Mouse (Mus musculus): ENCODE data around the gene Heatr6. TPM values are rescaled to one million over a fixed set of nuclear protein-coding genes. Genes with fewer than 3 reads are reported as not detected.

Gene Heatr6
- total RNA-seq, 2 experiments from 2014 or later = 6.5 to 8.1 TPM

GRCm38 (mm10) chr11:83746681-83747080, 6.8 kb upstream of the Heatr6 start, which contains the start of gene Wfdc21:
TSS of gene Wfdc21 (plus strand) at chr11:83746940.
- intact Hi-C loops (cut with DNase I) = no loop called here

GRCm38 (mm10) chr11:83747376-83748265, 5.9 kb upstream of the Heatr6 start:
- DNase-seq = no peak
- intact Hi-C loops (cut with DNase I) = no loop called here

More at GRCm38 (mm10) chr11:83746681-83747080, 6.8 kb upstream of the Heatr6 start, which contains the start of gene Wfdc21:
- DNase-seq = no peak

- intact Hi-C loops (cut with DNase I) = no loop called here
- no peak for DNase-seq
Measured at GRCm38 (mm10) chr11:83754227-83754626, 731 bp downstream of the Heatr6 start.

- DNase-seq = no peak
- intact Hi-C loops (cut with DNase I) = no loop called here
Measured at GRCm38 (mm10) chr11:83767306-83767705, 13.8 kb downstream of the Heatr6 start.

- DNase-seq = no peak
- intact Hi-C loops (cut with DNase I) = no loop called here
Measured at GRCm38 (mm10) chr11:83768976-83769375, 15.5 kb downstream of the Heatr6 start.

- no peak for DNase-seq
- intact Hi-C loops (cut with DNase I) = no loop called here
Measured at GRCm38 (mm10) chr11:83771014-83771413, 17.5 kb downstream of the Heatr6 start.

GRCm38 (mm10) chr11:83772341-83772740, 18.8 kb downstream of the Heatr6 start:
- intact Hi-C loops (cut with DNase I) = no loop called here
- DNase-seq = no peak

GRCm38 (mm10) chr11:83773691-83774090, 20.2 kb downstream of the Heatr6 start:
- DNase-seq = no peak
- intact Hi-C loops (cut with DNase I) = no loop called here

- intact Hi-C loops (cut with DNase I) = no loop called here
- no peak for DNase-seq
Measured at GRCm38 (mm10) chr11:83774324-83774723, 20.8 kb downstream of the Heatr6 start.

GRCm38 (mm10) chr11:83776798-83777197, 23.3 kb downstream of the Heatr6 start:
- intact Hi-C loops (cut with DNase I) = no loop called here
- DNase-seq = no peak

- intact Hi-C loops (cut with DNase I) = no loop called here
- no peak for DNase-seq
Measured at GRCm38 (mm10) chr11:83783931-83784600, 30.6 kb downstream of the Heatr6 start.

- intact Hi-C loops (cut with DNase I) = loop anchor here (5.0 kb wide), 2 partner anchors 153 to 248 kb away; no protein-coding TSS in a partner anchor
- no peak for DNase-seq
Measured at GRCm38 (mm10) chr11:83784661-83785060, 31.2 kb downstream of the Heatr6 start.

- no peak for DNase-seq
- intact Hi-C loops (cut with DNase I) = loop anchor here (5.0 kb wide), 2 partner anchors 152 to 247 kb away; no protein-coding TSS in a partner anchor
Measured at GRCm38 (mm10) chr11:83785366-83785765, 31.9 kb downstream of the Heatr6 start.

GRCm38 (mm10) chr11:83786835-83787234, 33.3 kb downstream of the Heatr6 start:
- peak in 1 of 2 experiments; percentile 17 for DNase-seq
- intact Hi-C loops (cut with DNase I) = loop anchor here (5.0 kb wide), 2 partner anchors 150 to 245 kb away; no protein-coding TSS in a partner anchor

GRCm38 (mm10) chr11:83787401-83788021, 34.0 kb downstream of the Heatr6 start:
- no peak for DNase-seq
- intact Hi-C loops (cut with DNase I) = loop anchor here (5.0 kb wide), 2 partner anchors 150 to 245 kb away; no protein-coding TSS in a partner anchor

- no peak for DNase-seq
- intact Hi-C loops (cut with DNase I) = loop anchor here (5.0 kb wide), 2 partner anchors 149 to 244 kb away; no protein-coding TSS in a partner anchor
Measured at GRCm38 (mm10) chr11:83788331-83788730, 34.8 kb downstream of the Heatr6 start.

- no peak for DNase-seq
- intact Hi-C loops (cut with DNase I) = loop anchor here (5.0 kb wide), 2 partner anchors 148 to 243 kb away; no protein-coding TSS in a partner anchor
Measured at GRCm38 (mm10) chr11:83789259-83789658, 35.8 kb downstream of the Heatr6 start.

GRCm38 (mm10) chr11:83791133-83791532, 37.6 kb downstream of the Heatr6 start:
- intact Hi-C loops (cut with DNase I) = no loop called here
- no peak for DNase-seq

- intact Hi-C loops (cut with DNase I) = no loop called here
- no peak for DNase-seq
Measured at GRCm38 (mm10) chr11:83792316-83792914, 38.9 kb downstream of the Heatr6 start.

GRCm38 (mm10) chr11:83793264-83793663, 39.8 kb downstream of the Heatr6 start:
- intact Hi-C loops (cut with DNase I) = no loop called here

More at GRCm38 (mm10) chr11:83793264-83793663, 39.8 kb downstream of the Heatr6 start:
- no peak for DNase-seq
